Comparison of ENCODE assay signal across 15 mouse cellular contexts in genomic region chr12:89829927-89830326, GRCm38 (mm10).
"Had no signal": no experiment of that assay in that cellular context is flagged by ENCODE, and none has a peak within 500 bp of the region (broad histone marks: within the 10 kb centered on the region; RNA-seq: fewer than 3 reads in every experiment).

No protein-coding gene starts in this region.

- DNase-seq: retina, postnatal 1 day; right cerebral cortex, adult 18-20 months; right cerebral cortex, postnatal 14 days; right cerebral cortex, postnatal 25 days; right cerebral cortex, postnatal 4 days; spleen, adult 18-20 months; thymus, adult 18-20 months; thymus, adult 2 months; thymus, postnatal 14 days; thymus, postnatal 25 days; thymus, postnatal 36 days; thymus, postnatal 4 days had no signal

- H3K9me3 ChIP-seq: neural tube, embryonic 15.5 days; stomach, embryonic 15.5 days had no signal

- H3K27me3 ChIP-seq: neural tube, embryonic 15.5 days; stomach, embryonic 15.5 days had no signal

- H3K9ac ChIP-seq: neural tube, embryonic 15.5 days; stomach, embryonic 15.5 days had no signal

- H3K4me2 ChIP-seq: neural tube, embryonic 15.5 days; stomach, embryonic 15.5 days had no signal

- H3K27ac ChIP-seq: neural tube, embryonic 15.5 days; stomach, embryonic 15.5 days; stomach, postnatal 0 days had no signal

- H3K4me3 ChIP-seq: neural tube, embryonic 15.5 days; stomach, embryonic 15.5 days had no signal

- H3K36me3 ChIP-seq: neural tube, embryonic 15.5 days; stomach, embryonic 15.5 days had no signal

- H3K4me1 ChIP-seq: neural tube, embryonic 15.5 days; stomach, embryonic 15.5 days had no signal
